Mouse (Mus musculus) embryonic facial prominence, embryonic 14.5 days (tissue): ENCODE measurements around the gene Taf1. TPM values are rescaled to one million over a fixed set of nuclear protein-coding genes. Genes with fewer than 3 reads are reported as not detected.
A peak's percentile ranks its signal among the peaks of the same experiment; 100 is the strongest.
"Not testable (repeated sequence)": the region's sequence is repeated elsewhere in the genome, so short reads cannot be mapped to it uniquely, and the experiment has no call there.

Source experiments
- ATAC-seq: fragments of 200-750 bp; cut with Nextera tagmentation; 2 replicates; pipeline ENCODE4 v1.8.0; 2017; ENCODE audit warnings: low read depth, moderate number of reproducible peaks, moderate TSS enrichment
- DNase-seq: peaks from one replicate; pipeline ENCODE4 v3.0.0-alpha.2; 2015; ENCODE audit warnings: low spot score
- H3K27ac ChIP-seq: fragments of 300-500 bp; sonication (generic); replicated peaks from 2 replicates; pipeline ENCODE4 v1.5.1; 2014; ENCODE audit warnings: low read depth, mild to moderate bottlenecking, low read length, moderate library complexity
- H3K27me3 ChIP-seq: fragments of 300-500 bp; sonication (generic); replicated peaks from 2 replicates; pipeline ENCODE4 v1.6.1; 2014; ENCODE audit warnings: low read length; ENCODE audit not compliant: control insufficient read depth, insufficient read depth
- H3K36me3 ChIP-seq: fragments of 300-500 bp; sonication (generic); 2 replicates; pipeline ENCODE4 v1.6.1; 2014; ENCODE audit warnings: low read length, mixed read lengths; ENCODE audit not compliant: control insufficient read depth, insufficient read depth
- H3K4me1 ChIP-seq: fragments of 300-500 bp; sonication (generic); 2 replicates; pipeline ENCODE4 v1.6.1; 2014; ENCODE audit warnings: antibody characterized with exemption, low read length; ENCODE audit not compliant: control insufficient read depth, insufficient read depth
- H3K4me2 ChIP-seq: fragments of 300-500 bp; sonication (generic); 2 replicates; pipeline ENCODE4 v1.6.1; 2014; ENCODE audit warnings: low read depth, mild to moderate bottlenecking, low read length, moderate library complexity, mixed read lengths
- H3K4me3 ChIP-seq: fragments of 300-500 bp; sonication (generic); 2 replicates; pipeline ENCODE4 v1.5.1; 2014; ENCODE audit warnings: low read depth, mild to moderate bottlenecking, low read length
- H3K9ac ChIP-seq: fragments of 300-500 bp; sonication (generic); 2 replicates; pipeline ENCODE4 v1.6.1; 2014; ENCODE audit warnings: low read depth, mild to moderate bottlenecking, low read length, moderate library complexity, mixed read lengths
- H3K9me3 ChIP-seq: fragments of 300-500 bp; sonication (generic); 2 replicates; pipeline ENCODE4 v1.6.1; 2016; ENCODE audit warnings: low read length; ENCODE audit not compliant: control insufficient read depth
- WGBS: fragments of 180-500 bp; shearing (Covaris S2); extraction: QIAGEN DNeasy Blood & Tissue Kit; methylation state at CpG from one replicate; pipeline ENCODE4 v1.1.7; 2014; 5-methylcytosine and 5-hydroxymethylcytosine counted together
- polyA plus RNA-seq: library from polyadenylated mRNA; unstranded; fragments of >200 nt; fragmentation: Nextera tagmentation; extraction: Ambion mirVana; gene quantifications from 2 replicates; pipeline ENCODE4 v1.2.1, GENCODE M21; 2014

The Taf1 gene
- polyA plus RNA-seq, result 12.6 and 15.3 TPM in 2 replicates

- H3K4me2 ChIP-seq, result peak within 1 kb of the TSS; percentile 57
- H3K27me3 ChIP-seq, result no peaks in the 10 kb centered on the region; the same call in 1 of the 2 replicates
- H3K27ac ChIP-seq, result peak within 1 kb of the TSS; percentile 74
- peak within 1 kb of the TSS; percentile 59 for H3K4me3 ChIP-seq
- no peaks in the 10 kb centered on the region for H3K9me3 ChIP-seq
- H3K9ac ChIP-seq, result peak within 1 kb of the TSS; percentile 77
- DNase-seq (peak; percentile 98), ATAC-seq (peak; percentile 97)
- H3K36me3 ChIP-seq, result peaks cover 13% of the 10 kb centered on the region
- 26% methylated on average over 47 of the region's 47 CpGs for WGBS
- H3K4me1 ChIP-seq, result no peaks in the 10 kb centered on the region
Observed at GRCm38 (mm10) chrX:101532347-101533221, at the start of gene Taf1. Gene Taf1 (plus strand): TSS chrX:101532734.

GRCm38 (mm10) chrX:101486487-101487152 lies 45.9 kb upstream of the Taf1 start:
- not testable (repeated sequence) for ATAC-seq, H3K27ac ChIP-seq, H3K27me3 ChIP-seq, H3K4me3 ChIP-seq, H3K36me3 ChIP-seq, H3K9me3 ChIP-seq, H3K4me2 ChIP-seq, H3K4me1 ChIP-seq, H3K9ac ChIP-seq
- 26% methylated on average over 10 of the region's 12 CpGs for WGBS
- peak; percentile 53 for DNase-seq

- Histone ChIP-seq H3K4me3 (no peak overlapping the region), H3K27me3 (no peaks in the 10 kb centered on the region)
- WGBS, result 14% methylated on average over 3 of the region's 3 CpGs
Observed at GRCm38 (mm10) chrX:101504636-101505035, 27.9 kb upstream of the Taf1 start.

GRCm38 (mm10) chrX:101515710-101516109 lies 16.8 kb upstream of the Taf1 start:
- Histone ChIP-seq H3K4me1 (no peaks in the 10 kb centered on the region), H3K9ac (no peak overlapping the region), H3K27ac (no peak overlapping the region), H3K4me2 (no peak overlapping the region), H3K36me3 (no peaks in the 10 kb centered on the region), H3K4me3 (no peak overlapping the region), H3K9me3 (no peaks in the 10 kb centered on the region), H3K27me3 (no peaks in the 10 kb centered on the region)
- WGBS, result 6% methylated on average over 2 of the region's 2 CpGs
- DNase-seq (peak; percentile 10), ATAC-seq (no peak)

More at GRCm38 (mm10) chrX:101504636-101505035, 27.9 kb upstream of the Taf1 start:
- ATAC-seq, result no peak
- H3K4me1 ChIP-seq, result no peaks in the 10 kb centered on the region
- no peaks in the 10 kb centered on the region for H3K9me3 ChIP-seq
- H3K27ac ChIP-seq, result no peak overlapping the region
- DNase-seq, result peak; percentile 21
- no peak overlapping the region for H3K9ac ChIP-seq
- H3K4me2 ChIP-seq, result no peak overlapping the region
- H3K36me3 ChIP-seq, result no peaks in the 10 kb centered on the region

- Histone ChIP-seq H3K27me3 (no peaks in the 10 kb centered on the region), H3K4me2 (no peak overlapping the region), H3K27ac (no peak overlapping the region), H3K4me1 (no peaks in the 10 kb centered on the region), H3K4me3 (no peak overlapping the region), H3K36me3 (no peaks in the 10 kb centered on the region), H3K9ac (no peak overlapping the region), H3K9me3 (no peaks in the 10 kb centered on the region)
- WGBS, result 86% methylated on average over 4 of the region's 4 CpGs
- DNase-seq (no peak), ATAC-seq (no peak)
Observed at GRCm38 (mm10) chrX:101518006-101518405, 14.5 kb upstream of the Taf1 start.

GRCm38 (mm10) chrX:101522027-101522426 lies 10.5 kb upstream of the Taf1 start:
- Histone ChIP-seq H3K27ac (no peak overlapping the region), H3K4me3 (no peak overlapping the region), H3K9ac (no peak overlapping the region), H3K4me1 (no peaks in the 10 kb centered on the region), H3K4me2 (no peak overlapping the region), H3K36me3 (no peaks in the 10 kb centered on the region), H3K9me3 (no peaks in the 10 kb centered on the region), H3K27me3 (no peaks in the 10 kb centered on the region)
- WGBS, result 85% methylated on average over 15 of the region's 15 CpGs
- no peak for ATAC-seq
- DNase-seq, result no peak

GRCm38 (mm10) chrX:101527356-101527755 lies 5.2 kb upstream of the Taf1 start:
- no peak for ATAC-seq
- H3K4me2 ChIP-seq, result no peak overlapping the region
- no peaks in the 10 kb centered on the region for H3K4me1 ChIP-seq
- H3K27ac ChIP-seq, result no peak overlapping the region
- 51% methylated on average over 9 of the region's 9 CpGs for WGBS
- 0 out of 2 replicates have a peak overlapping the region, but pooled peaks have one; percentile 11 for H3K4me3 ChIP-seq
- H3K27me3 ChIP-seq, result no peaks in the 10 kb centered on the region; the same call in 1 of the 2 replicates
- DNase-seq, result peak; percentile 9
- no peaks in the 10 kb centered on the region for H3K36me3 ChIP-seq
- H3K9ac ChIP-seq, result no peak overlapping the region
- H3K9me3 ChIP-seq, result no peaks in the 10 kb centered on the region

GRCm38 (mm10) chrX:101585455-101585854 lies 52.9 kb downstream of the Taf1 start:
- no peak for DNase-seq
- H3K4me1 ChIP-seq, result no peaks in the 10 kb centered on the region
- no peak overlapping the region for H3K27ac ChIP-seq
- H3K27me3 ChIP-seq, result no peaks in the 10 kb centered on the region; the same call in 1 of the 2 replicates
- ATAC-seq, result no peak
- WGBS, result 77% methylated on average over 1 of the region's 1 CpGs
- no peak overlapping the region for H3K4me2 ChIP-seq
- H3K9me3 ChIP-seq, result no peaks in the 10 kb centered on the region
- H3K36me3 ChIP-seq, result peaks cover 21% of the 10 kb centered on the region; the same call in 1 of the 2 replicates
- no peak overlapping the region for H3K4me3 ChIP-seq
- H3K9ac ChIP-seq, result no peak overlapping the region
